Mouse (Mus musculus): ENCODE measurements around the gene Lsp1. TPM values are rescaled to one million over a fixed set of nuclear protein-coding genes. Genes with fewer than 3 reads are reported as not detected.
A peak's percentile ranks its signal among the peaks of the same experiment; 100 is the strongest.

Gene Lsp1
- total and polyA plus RNA-seq, 2 experiments from 2014 or later: 5.5 to 7.9 TPM

- ATAC-seq (peak; percentile 92), DNase-seq (peak; percentile 80)
- Histone ChIP-seq H3K27me3 (ENCODE audit: insufficient read depth, low read length) (no peaks in the 10 kb centered on the region), H3K9ac (no peak overlapping the region), H3K4me3 (ENCODE audit: low read depth, low read length) (no peak overlapping the region), H3K4me2 (ENCODE audit: low read depth) (no peak overlapping the region), H3K27ac (ENCODE audit: low read depth, low read length) (peak overlapping the region; percentile 85), H3K4me1 (ENCODE audit: insufficient read depth) (peaks cover 13% of the 10 kb centered on the region; the same call in 1 of the 2 replicates), H3K9me3 (ENCODE audit: low read length) (no peaks in the 10 kb centered on the region), H3K36me3 (ENCODE audit: insufficient read depth) (no peaks in the 10 kb centered on the region)
- peak; percentile 60 for TF ChIP-seq CTCF (IDR thresholded peaks at IDR 0.05; ENCODE audit: low read depth)
- 10% methylated on average over 3 of the region's 3 CpGs for WGBS
Measured at GRCm38 (mm10) chr7:142457227-142457811, 3.3 kb upstream of the Lsp1 start.

GRCm38 (mm10) chr7:142458026-142458425, 2.6 kb upstream of the Lsp1 start:
- H3K27me3 ChIP-seq (ENCODE audit: insufficient read depth, low read length): no peaks in the 10 kb centered on the region
- peaks cover 13% of the 10 kb centered on the region; the same call in 1 of the 2 replicates for H3K4me1 ChIP-seq (ENCODE audit: insufficient read depth)
- no peak overlapping the region for H3K4me3 ChIP-seq (ENCODE audit: low read depth, low read length)
- TF ChIP-seq CTCF (IDR thresholded peaks at IDR 0.05; ENCODE audit: low read depth): no peak
- WGBS: 28% methylated on average over 2 of the region's 2 CpGs
- no peak overlapping the region for H3K4me2 ChIP-seq (ENCODE audit: low read depth)
- H3K9ac ChIP-seq: no peak overlapping the region
- peak; percentile 40 for ATAC-seq
- no peaks in the 10 kb centered on the region for H3K9me3 ChIP-seq (ENCODE audit: low read length)
- peak overlapping the region; percentile 85 for H3K27ac ChIP-seq (ENCODE audit: low read depth, low read length)
- no peaks in the 10 kb centered on the region for H3K36me3 ChIP-seq (ENCODE audit: insufficient read depth)
- peak; percentile 35 for DNase-seq

GRCm38 (mm10) chr7:142458676-142459298, 1.8 kb upstream of the Lsp1 start:
- DNase-seq (no peak), ATAC-seq (no peak)
- Histone ChIP-seq H3K4me3 (ENCODE audit: low read depth, low read length) (no peak overlapping the region), H3K36me3 (ENCODE audit: insufficient read depth) (no peaks in the 10 kb centered on the region), H3K9me3 (ENCODE audit: low read length) (no peaks in the 10 kb centered on the region), H3K27me3 (ENCODE audit: insufficient read depth, low read length) (no peaks in the 10 kb centered on the region), H3K4me2 (ENCODE audit: low read depth) (no peak overlapping the region), H3K4me1 (ENCODE audit: insufficient read depth) (peaks cover 13% of the 10 kb centered on the region; the same call in 1 of the 2 replicates), H3K27ac (ENCODE audit: low read depth, low read length) (no peak overlapping the region), H3K9ac (no peak overlapping the region)
- no peak for TF ChIP-seq CTCF (IDR thresholded peaks at IDR 0.05; ENCODE audit: low read depth)
- WGBS: 94% methylated on average over 5 of the region's 5 CpGs

GRCm38 (mm10) chr7:142459299-142459691, 1.3 kb upstream of the Lsp1 start:
- 94% methylated on average over 2 of the region's 2 CpGs for WGBS
- H3K4me3 ChIP-seq (ENCODE audit: low read depth, low read length): no peak overlapping the region
- H3K36me3 ChIP-seq (ENCODE audit: insufficient read depth): no peaks in the 10 kb centered on the region
- ATAC-seq (no peak), DNase-seq (no peak)
- no peaks in the 10 kb centered on the region for H3K27me3 ChIP-seq (ENCODE audit: insufficient read depth, low read length)
- no peaks in the 10 kb centered on the region for H3K9me3 ChIP-seq (ENCODE audit: low read length)
- H3K4me2 ChIP-seq (ENCODE audit: low read depth): no peak overlapping the region
- H3K9ac ChIP-seq: no peak overlapping the region
- no peak for TF ChIP-seq CTCF (IDR thresholded peaks at IDR 0.05; ENCODE audit: low read depth)
- no peak overlapping the region for H3K27ac ChIP-seq (ENCODE audit: low read depth, low read length)
- peaks cover 13% of the 10 kb centered on the region; the same call in 1 of the 2 replicates for H3K4me1 ChIP-seq (ENCODE audit: insufficient read depth)

GRCm38 (mm10) chr7:142461446-142461845, 837 bp downstream of the Lsp1 start:
- no peak overlapping the region for H3K9ac ChIP-seq
- no peak for TF ChIP-seq CTCF (IDR thresholded peaks at IDR 0.05; ENCODE audit: low read depth)
- no peak overlapping the region for H3K27ac ChIP-seq (ENCODE audit: low read depth, low read length)
- no peak overlapping the region for H3K4me2 ChIP-seq (ENCODE audit: low read depth)
- H3K36me3 ChIP-seq (ENCODE audit: insufficient read depth): no peaks in the 10 kb centered on the region
- WGBS: 92% methylated on average over 2 of the region's 2 CpGs
- no peaks in the 10 kb centered on the region for H3K9me3 ChIP-seq (ENCODE audit: low read length)
- H3K4me3 ChIP-seq (ENCODE audit: low read depth, low read length): no peak overlapping the region
- ATAC-seq: no peak
- no peaks in the 10 kb centered on the region for H3K27me3 ChIP-seq (ENCODE audit: insufficient read depth, low read length)
- no peak for DNase-seq
- H3K4me1 ChIP-seq (ENCODE audit: insufficient read depth): peaks cover 13% of the 10 kb centered on the region; the same call in 1 of the 2 replicates

GRCm38 (mm10) chr7:142462190-142462589, 1.6 kb downstream of the Lsp1 start:
- no peak overlapping the region for H3K27ac ChIP-seq (ENCODE audit: low read depth, low read length)
- WGBS: 91% methylated on average over 6 of the region's 6 CpGs
- no peaks in the 10 kb centered on the region for H3K27me3 ChIP-seq (ENCODE audit: insufficient read depth, low read length)
- no peak overlapping the region for H3K4me3 ChIP-seq (ENCODE audit: low read depth, low read length)
- H3K4me1 ChIP-seq (ENCODE audit: insufficient read depth): peaks cover 7% of the 10 kb centered on the region; the same call in 1 of the 2 replicates
- DNase-seq: no peak
- no peaks in the 10 kb centered on the region for H3K36me3 ChIP-seq (ENCODE audit: insufficient read depth)
- no peak for TF ChIP-seq CTCF (IDR thresholded peaks at IDR 0.05; ENCODE audit: low read depth)
- H3K9me3 ChIP-seq (ENCODE audit: low read length): no peaks in the 10 kb centered on the region
- H3K9ac ChIP-seq: no peak overlapping the region
- ATAC-seq: no peak
- no peak overlapping the region for H3K4me2 ChIP-seq (ENCODE audit: low read depth)

- 79% methylated on average over 4 of the region's 4 CpGs for WGBS
- Histone ChIP-seq H3K9me3 (ENCODE audit: low read length) (no peaks in the 10 kb centered on the region), H3K4me3 (ENCODE audit: low read depth, low read length) (no peak overlapping the region), H3K9ac (no peak overlapping the region), H3K4me2 (ENCODE audit: low read depth) (no peak overlapping the region), H3K27ac (ENCODE audit: low read depth, low read length) (no peak overlapping the region), H3K4me1 (ENCODE audit: insufficient read depth) (peaks cover 4% of the 10 kb centered on the region; the same call in 1 of the 2 replicates), H3K27me3 (ENCODE audit: insufficient read depth, low read length) (no peaks in the 10 kb centered on the region), H3K36me3 (ENCODE audit: insufficient read depth) (no peaks in the 10 kb centered on the region)
- TF ChIP-seq CTCF (IDR thresholded peaks at IDR 0.05; ENCODE audit: low read depth): no peak
- ATAC-seq: no peak
- no peak for DNase-seq
Measured at GRCm38 (mm10) chr7:142462594-142463078, 2.0 kb downstream of the Lsp1 start.
